8 mouse cellular contexts compared by ENCODE assay signal in genomic region chr9:95442321-95442731, GRCm38 (mm10). TPM values are rescaled to one million over a fixed set of nuclear protein-coding genes. Genes with fewer than 3 reads are reported as not detected.
DNase-seq lines count a peak whose midpoint lies in the region; ATAC-seq and TF ChIP-seq lines count a peak whose summit lies in the region.

No protein-coding gene starts in this region.

- H3K4me1 ChIP-seq in heart, embryonic 12.5 days (replicated peaks), result peaks cover 18% of the 10 kb centered on the region; the same call in 1 of the 2 replicates
- H3K4me1 ChIP-seq in midbrain, embryonic 15.5 days, result peaks cover 17% of the 10 kb centered on the region

- no peaks in the 10 kb centered on the region for H3K36me3 ChIP-seq in heart, embryonic 12.5 days
- no peaks in the 10 kb centered on the region for H3K36me3 ChIP-seq in midbrain, embryonic 15.5 days (replicated peaks)

- H3K9me3 ChIP-seq in heart, embryonic 12.5 days (replicated peaks), result no peaks in the 10 kb centered on the region; the same call in 1 of the 2 replicates
- H3K9me3 ChIP-seq in midbrain, embryonic 15.5 days, result no peaks in the 10 kb centered on the region

- no peak for TF ChIP-seq POLR2A in brain, embryonic 14.5 days (IDR thresholded peaks at IDR 0.05; ENCODE audit: borderline replicate concordance, extremely low read depth, insufficient read depth, insufficient read length, poor library complexity, severe bottlenecking)

- peak; percentile 57 for TF ChIP-seq CTCF in brain, embryonic 14.5 days (IDR thresholded peaks at IDR 0.05; ENCODE audit: borderline replicate concordance, extremely low read depth, insufficient read depth, insufficient read length)

- no peaks in the 10 kb centered on the region for H3K27me3 ChIP-seq in heart, embryonic 12.5 days (replicated peaks)
- no peaks in the 10 kb centered on the region for H3K27me3 ChIP-seq in midbrain, embryonic 15.5 days (replicated peaks)

- H3K4me2 ChIP-seq in heart, embryonic 12.5 days, result peak overlapping the region; percentile 67
- H3K4me2 ChIP-seq in midbrain, embryonic 15.5 days, result peak overlapping the region; percentile 50

- H3K9ac ChIP-seq in heart, embryonic 12.5 days, result peak overlapping the region; percentile 44
- H3K9ac ChIP-seq in midbrain, embryonic 15.5 days, result peak overlapping the region; percentile 16; the same call in 1 of the 2 replicates

- WGBS in heart, embryonic 12.5 days, result 7% methylated on average over 13 of the region's 13 CpGs
- WGBS in midbrain, embryonic 15.5 days, result 8% methylated on average over 13 of the region's 13 CpGs

- ATAC-seq in heart, embryonic 12.5 days (ENCODE audit: insufficient number of reproducible peaks, low FRiP score), result no peak
- ATAC-seq in midbrain, embryonic 15.5 days (replicated peaks), result peak; percentile 89
- ATAC-seq in granulocyte monocyte progenitor cell, adult 5-6 weeks (replicated peaks; ENCODE audit: poor library complexity, severe bottlenecking), result no peak
- no peak for ATAC-seq in erythroid progenitor cell, adult 5-6 weeks (replicated peaks; ENCODE audit: low FRiP score, poor library complexity, severe bottlenecking)

- intact Hi-C loops in heart, postnatal 25 days (cut with DNase I), result no loop called here

- no peak overlapping the region for H3K27ac ChIP-seq in heart, embryonic 12.5 days (ENCODE audit: poor library complexity, severe bottlenecking)
- H3K27ac ChIP-seq in midbrain, embryonic 15.5 days, result peak overlapping the region; percentile 51

- no peak for DNase-seq in heart, postnatal 25 days (ENCODE audit: low spot score)
- DNase-seq in brain, embryonic 14.5 days (ENCODE audit: low read depth), result peak; percentile 81
- DNase-seq in forelimb bud, embryonic 11.5 days (ENCODE audit: low read depth, low spot score), result peak; percentile 48
- DNase-seq in kidney, postnatal 4 days, result peak; percentile 59 to 73

- H3K4me3 ChIP-seq in heart, embryonic 12.5 days, result peak overlapping the region; percentile 31
- H3K4me3 ChIP-seq in midbrain, embryonic 15.5 days, result peak overlapping the region; percentile 26

RNA-seq across cellular contexts. Expression of gene Chst2, which starts 35.8 kb away (rescaled TPM):
- 2.4 and 2.5 TPM in 2 replicates for polyA plus RNA-seq in heart, embryonic 12.5 days (2016; fragmentation: Nextera tagmentation; extraction: Ambion mirVana)
- total RNA-seq in heart, postnatal 25 days (2021), result 1 to 10 TPM; 1.4 TPM
- polyA plus RNA-seq in brain, embryonic 14.5 days (2012; rRNA removed), result 6.1 and 15.0 TPM in 2 replicates
- 19.2 and 22.6 TPM in 2 replicates for polyA plus RNA-seq in midbrain, embryonic 15.5 days (2015; fragmentation: Nextera tagmentation; extraction: Ambion mirVana)
- not detected in 2 replicates for total RNA-seq in granulocyte monocyte progenitor cell, adult 5-6 weeks (2014; fragmentation: Nextera tagmentation)
- total RNA-seq in granulocyte monocyte progenitor cell, adult 5-6 weeks (2017), result not detected in 2 replicates
- not detected in 2 replicates for total RNA-seq in erythroid progenitor cell, adult 5-6 weeks (2015; ENCODE audit: low replicate concordance)
- total RNA-seq in erythroid progenitor cell, adult 5-6 weeks (2017; ENCODE audit: low replicate concordance), result not detected in 2 replicates
